Mouse (Mus musculus) urinary bladder, postnatal 4 days (tissue): ENCODE results near the gene Trpv1.

Source experiments
- DNase-seq, 2 experiments: peaks; one replicate each; pipeline ENCODE4 v3.0.0; 2021 to 2022; ENCODE audit warnings: low spot score in 2 of 2

The Trpv1 gene

GRCm38 (mm10) chr11:73233992-73234391 lies at the start of gene Trpv1:
Trpv1 (plus strand) TSS chr11:73234292.
- DNase-seq = no peak

GRCm38 (mm10) chr11:73185872-73186615 lies 48.0 kb upstream of the Trpv1 start:
- no peak for DNase-seq

DNA sequence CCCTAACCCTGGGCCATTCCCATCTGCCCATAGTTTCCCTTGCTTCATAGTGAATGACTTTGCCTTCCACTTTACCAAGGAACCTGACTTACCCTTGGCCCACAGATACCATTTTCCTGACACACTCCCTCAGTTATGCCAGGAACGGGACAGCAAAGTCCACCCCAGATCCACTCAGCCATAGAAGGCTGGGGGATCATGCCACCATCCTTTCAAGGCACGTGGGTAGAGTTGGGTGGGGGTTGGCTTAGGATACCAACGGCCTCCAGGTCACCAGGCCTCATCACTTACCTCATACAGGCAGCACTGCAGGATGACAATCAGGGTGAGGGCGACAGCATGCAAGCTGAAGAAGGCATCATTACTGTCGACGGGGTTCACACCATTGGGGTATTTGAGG lies 46.9 kb upstream of the Trpv1 start:
- DNase-seq = no peak

GRCm38 (mm10) chr11:73193047-73193446 lies 41.0 kb upstream of the Trpv1 start:
- no peak for DNase-seq

GRCm38 (mm10) chr11:73194444-73194843 lies 39.6 kb upstream of the Trpv1 start:
- DNase-seq = no peak

GRCm38 (mm10) chr11:73198190-73198589 lies 35.9 kb upstream of the Trpv1 start:
- DNase-seq = no peak

DNA sequence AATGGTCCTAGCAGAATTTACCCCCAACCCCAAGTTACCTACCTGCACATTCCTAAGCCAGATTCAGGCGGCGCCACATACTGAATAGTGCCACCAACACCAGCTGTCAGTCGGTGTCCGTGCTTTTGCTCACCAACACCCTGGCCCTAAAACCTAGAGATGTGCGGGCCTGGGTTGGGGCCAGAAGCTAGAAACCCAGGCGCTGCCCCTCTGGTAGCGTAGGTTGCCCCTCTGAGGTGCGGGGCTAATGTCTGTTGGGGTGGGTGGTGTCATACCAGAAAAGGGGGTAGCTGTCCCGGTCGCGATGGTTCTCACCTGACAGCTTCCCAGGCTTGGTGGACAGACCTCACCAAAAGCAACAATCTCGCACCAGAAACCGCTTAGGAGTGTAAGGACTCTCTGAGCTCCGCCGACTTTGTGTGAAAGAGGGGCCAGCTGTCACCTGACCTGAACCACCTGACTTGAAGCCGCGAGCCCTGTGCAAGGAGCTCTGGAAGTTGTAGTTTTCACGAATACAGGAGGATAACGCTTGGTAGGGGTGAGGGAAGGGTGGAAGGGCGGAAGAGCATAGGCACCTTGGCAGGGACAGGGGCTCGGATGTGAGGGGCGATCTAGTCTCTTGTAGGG lies 35.4 kb upstream of the Trpv1 start, which contains the start of gene Ctns:
Ctns (minus strand) TSS at position 440 of the 627 bp plus-strand sequence.
- peak; percentile 75 to 79 for DNase-seq

DNA sequence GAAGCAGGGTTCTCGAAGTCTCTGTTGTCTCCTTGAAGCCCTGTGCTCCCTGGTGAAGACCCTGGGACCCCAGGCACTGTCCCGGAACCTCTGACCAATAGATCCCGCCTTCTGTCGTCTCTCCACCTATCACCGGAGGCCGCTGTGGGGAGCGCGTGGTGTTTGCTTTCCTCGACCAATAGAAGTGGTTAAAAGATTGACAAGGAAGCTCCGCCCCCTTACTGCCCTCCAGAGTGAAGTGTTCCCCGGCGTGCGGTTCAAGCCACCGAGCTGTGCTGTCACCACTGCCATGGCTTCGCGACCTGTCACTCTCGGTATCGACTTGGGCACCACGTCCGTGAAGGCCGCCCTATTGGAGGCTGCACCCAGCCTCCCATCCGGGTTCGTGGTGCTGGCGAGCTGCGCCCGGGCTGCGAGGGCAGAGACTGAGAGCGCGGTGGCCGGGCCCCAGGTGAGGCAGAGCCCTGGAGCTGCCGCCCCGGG lies 34.8 kb upstream of the Trpv1 start, which contains the start of gene Shpk:
Shpk (plus strand) TSS at position 231 of the 483 bp plus-strand sequence.
- DNase-seq = peak; percentile 88 to 93

GRCm38 (mm10) chr11:73199879-73200278 lies 34.2 kb upstream of the Trpv1 start:
- DNase-seq = no peak

GRCm38 (mm10) chr11:73201021-73201420 lies 33.1 kb upstream of the Trpv1 start:
- DNase-seq = no peak

GRCm38 (mm10) chr11:73201597-73201996 lies 32.5 kb upstream of the Trpv1 start:
- no peak for DNase-seq

- no peak for DNase-seq
Measured at GRCm38 (mm10) chr11:73203895-73204294, 30.2 kb upstream of the Trpv1 start.

DNA sequence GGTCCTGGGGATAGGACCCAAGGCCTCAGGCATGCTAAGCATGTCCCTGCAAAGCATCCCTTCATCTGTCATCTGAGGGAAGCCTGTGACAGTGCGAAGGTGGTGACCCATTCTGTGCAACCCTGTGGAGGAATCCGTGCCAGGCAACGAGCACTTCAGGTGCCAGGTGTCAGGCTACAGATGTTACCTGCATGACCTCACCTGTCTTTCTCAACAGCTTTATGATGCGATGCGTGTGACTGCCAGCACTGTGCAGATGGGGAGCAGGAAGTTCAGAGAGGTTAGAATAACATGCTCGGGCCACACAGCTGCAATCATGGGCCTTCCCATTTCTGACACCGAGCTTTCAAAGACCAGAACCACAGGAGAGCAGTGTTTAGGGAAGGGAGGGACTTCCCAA lies 28.9 kb upstream of the Trpv1 start:
- no peak for DNase-seq

- DNase-seq = no peak
Measured at GRCm38 (mm10) chr11:73207621-73208020, 26.5 kb upstream of the Trpv1 start.

GRCm38 (mm10) chr11:73213956-73214355 lies 20.1 kb upstream of the Trpv1 start:
- no peak for DNase-seq

GRCm38 (mm10) chr11:73219671-73220070 lies 14.4 kb upstream of the Trpv1 start:
- DNase-seq = no peak

DNA sequence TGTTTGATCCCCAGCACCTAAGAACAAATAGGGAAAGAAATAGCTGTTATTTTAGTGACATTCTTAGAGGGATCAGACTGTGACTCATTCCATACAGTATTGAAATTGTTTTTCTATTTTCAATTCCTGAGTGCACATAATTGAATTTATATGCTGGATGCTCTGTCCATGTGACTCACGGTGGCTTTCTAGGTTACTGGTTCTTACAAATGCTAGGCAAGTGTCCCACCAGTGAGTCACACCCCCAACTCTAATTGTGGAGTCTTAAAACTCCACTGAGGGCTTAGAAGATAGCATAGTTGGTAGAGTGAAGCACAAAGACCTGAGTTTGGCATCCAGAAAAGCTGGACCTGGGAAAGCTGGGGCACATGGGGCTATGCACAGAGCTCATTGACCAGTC lies 13.4 kb upstream of the Trpv1 start:
- DNase-seq = no peak

DNA sequence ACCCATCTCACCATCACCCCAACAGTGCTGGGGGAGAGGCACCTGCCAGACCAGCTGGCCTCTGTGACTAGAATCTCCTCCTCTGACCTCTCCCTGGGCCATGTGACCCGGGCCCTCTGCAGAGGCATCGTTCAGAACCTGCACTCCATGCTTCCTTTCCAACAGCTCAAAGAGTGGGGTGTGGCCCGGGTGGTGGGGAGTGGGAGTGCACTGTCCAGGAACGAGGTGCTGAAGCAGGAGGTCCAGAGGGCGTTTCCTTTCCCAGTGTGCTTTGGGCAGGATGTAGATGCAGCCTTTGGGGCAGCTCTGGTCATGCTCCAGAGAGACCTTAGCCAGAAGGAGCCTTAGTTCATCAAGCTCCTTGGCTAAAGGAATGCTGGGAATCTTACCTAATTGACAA lies 11.2 kb upstream of the Trpv1 start:
- no peak for DNase-seq

DNA sequence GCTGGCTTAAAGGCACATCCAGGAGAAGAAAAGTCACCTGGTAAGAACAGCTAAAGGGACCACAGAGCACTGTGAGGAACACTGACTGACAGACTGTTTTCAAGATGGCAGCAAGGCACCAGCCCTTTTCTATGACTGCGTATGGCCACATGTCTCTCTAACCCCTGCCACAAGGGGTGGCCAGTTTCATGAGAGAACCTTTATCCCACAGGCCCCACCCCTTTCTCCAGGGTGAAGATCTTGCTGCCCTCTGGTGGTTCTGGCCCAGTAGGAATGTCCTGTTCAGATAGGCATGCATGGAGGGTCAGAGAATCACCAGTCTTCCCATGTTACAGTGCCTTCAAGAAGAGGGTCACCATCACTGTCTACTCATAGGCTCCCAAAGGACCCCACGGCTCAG lies 10.1 kb upstream of the Trpv1 start:
- no peak for DNase-seq

- DNase-seq = no peak
Measured at GRCm38 (mm10) chr11:73225856-73226255, 8.2 kb upstream of the Trpv1 start.

DNA sequence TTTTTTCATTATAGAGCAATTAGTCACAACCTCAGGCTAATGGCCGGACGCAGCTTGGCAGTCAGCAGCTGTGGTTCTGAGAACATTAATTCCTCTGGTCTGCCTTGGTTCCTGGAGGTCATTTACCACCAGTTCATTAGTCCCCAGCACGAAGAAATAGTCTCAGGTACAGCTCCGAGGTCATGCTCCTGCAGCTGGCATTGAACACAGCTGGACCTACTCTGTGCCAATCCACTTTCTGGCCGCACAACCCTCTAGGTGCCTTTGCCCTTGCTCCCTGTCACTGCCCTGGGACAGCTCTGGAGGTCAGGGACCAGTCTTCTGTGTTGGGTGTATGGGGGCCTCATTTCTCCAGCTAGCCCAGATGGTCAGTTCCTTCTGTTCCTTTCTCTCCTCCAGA lies 5.2 kb upstream of the Trpv1 start:
- DNase-seq = no peak

DNA sequence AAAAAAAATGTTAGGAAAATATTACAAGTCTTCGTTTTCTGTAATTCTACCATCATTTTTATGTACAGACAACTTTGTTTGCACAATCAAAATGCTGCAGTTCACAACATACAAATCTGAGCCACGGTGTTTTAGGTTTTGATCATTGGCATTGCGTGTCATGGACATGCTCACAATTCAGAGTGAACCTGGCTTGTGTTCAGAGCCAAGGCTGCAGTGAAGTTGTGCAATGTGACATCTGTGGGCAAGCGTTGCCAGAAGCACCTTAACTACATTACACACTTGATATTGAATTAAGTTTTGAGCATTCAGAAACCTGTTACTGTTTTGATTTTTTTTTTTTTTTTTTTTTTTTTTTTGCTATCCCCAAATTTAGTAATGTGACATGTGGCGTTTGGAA lies 4.0 kb upstream of the Trpv1 start:
- DNase-seq = no peak

DNA sequence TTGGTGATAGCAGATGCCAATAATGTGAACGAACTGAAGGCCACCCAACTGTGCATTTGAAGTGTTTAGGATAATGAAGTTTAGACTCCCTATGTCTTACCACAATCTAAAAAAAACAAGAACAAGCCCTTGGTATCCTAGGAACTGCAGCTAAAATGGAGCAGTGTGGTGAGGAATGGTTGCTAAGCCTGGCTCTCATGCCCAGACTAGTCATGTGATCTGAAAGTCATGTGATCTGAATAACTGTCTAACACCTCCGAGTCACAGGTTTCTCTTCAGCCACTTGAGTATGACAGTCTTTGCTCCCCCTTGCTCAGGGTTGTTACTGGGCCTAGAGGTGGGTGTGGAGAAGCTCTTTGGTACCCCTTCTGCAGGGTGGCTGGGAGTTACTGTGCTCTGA lies 1.6 kb upstream of the Trpv1 start:
- DNase-seq = no peak
